Mouse (Mus musculus) forebrain, embryonic 10.5 days (tissue): ENCODE data around the gene Prkg1. TPM values are rescaled to one million over a fixed set of nuclear protein-coding genes. Genes with fewer than 3 reads are reported as not detected.
A peak's percentile ranks its signal among the peaks of the same experiment; 100 is the strongest.

Experiments used
- DNase-seq: peaks from one replicate; pipeline ENCODE4 v3.0.0-alpha.2; 2017; ENCODE audit warnings: low spot score; ENCODE audit errors: extremely low spot score
- H3K27ac ChIP-seq: fragments of 300-500 bp; sonication (generic); 2 replicates; pipeline ENCODE4 v1.5.1; 2016; ENCODE audit warnings: mild to moderate bottlenecking
- H3K27me3 ChIP-seq: fragments of 300-500 bp; sonication (generic); 2 replicates; pipeline ENCODE4 v1.6.1; 2016; ENCODE audit warnings: mild to moderate bottlenecking; ENCODE audit not compliant: poor library complexity, severe bottlenecking
- H3K36me3 ChIP-seq: fragments of 300-500 bp; sonication (generic); replicated peaks from 2 replicates; pipeline ENCODE4 v1.6.1; 2016; ENCODE audit warnings: mild to moderate bottlenecking, moderate library complexity
- H3K4me1 ChIP-seq: fragments of 300-500 bp; sonication (generic); 2 replicates; pipeline ENCODE4 v1.6.1; 2016
- H3K4me3 ChIP-seq: fragments of 300-500 bp; sonication (generic); 2 replicates; pipeline ENCODE4 v1.5.1; 2016; ENCODE audit warnings: mild to moderate bottlenecking, moderate library complexity
- H3K9me3 ChIP-seq: fragments of 300-500 bp; sonication (generic); 2 replicates; pipeline ENCODE4 v1.6.1; 2016; ENCODE audit warnings: mild to moderate bottlenecking, moderate library complexity
- WGBS: fragments of 180-500 bp; shearing (Covaris S2); methylation state at CpG from one replicate; pipeline ENCODE4 v1.1.7; 2016; 5-methylcytosine and 5-hydroxymethylcytosine counted together
- polyA plus RNA-seq: library from polyadenylated mRNA; unstranded; fragments of >200 nt; fragmentation: Nextera tagmentation; extraction: Ambion mirVana; gene quantifications from 2 replicates; pipeline ENCODE4 v1.2.1, GENCODE M21; 2016

Prkg1 gene
- polyA plus RNA-seq, 1 experiment from 2014 or later, result 3.5 TPM

DNA sequence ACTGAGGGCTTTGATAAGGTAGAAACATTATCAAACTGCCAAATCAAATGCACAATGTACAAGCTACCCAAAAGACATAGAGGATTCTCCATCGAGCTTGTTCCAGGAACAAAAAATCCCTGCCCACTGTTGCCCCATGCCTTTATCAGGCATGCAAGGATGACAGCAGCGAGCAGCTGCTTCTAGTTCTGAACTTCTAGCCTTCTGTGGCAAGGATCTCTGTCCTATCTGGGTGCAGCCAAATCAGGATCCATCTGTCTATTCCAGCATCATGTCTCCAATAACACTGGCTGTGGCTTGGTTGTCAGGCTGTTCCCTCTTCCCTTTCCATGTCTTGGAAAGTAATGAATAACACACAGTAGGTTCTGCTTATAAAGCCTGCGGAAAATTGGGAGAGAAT, 640.2 kb downstream of the Prkg1 start:
- Histone ChIP-seq H3K9me3 (no peaks in the 10 kb centered on the region), H3K4me3 (no peak overlapping the region), H3K27me3 (no peaks in the 10 kb centered on the region), H3K36me3 (no peaks in the 10 kb centered on the region), H3K4me1 (no peaks in the 10 kb centered on the region), H3K27ac (no peak overlapping the region)
- WGBS, result 88% methylated on average over 3 of the region's 3 CpGs
- no peak for DNase-seq

DNA sequence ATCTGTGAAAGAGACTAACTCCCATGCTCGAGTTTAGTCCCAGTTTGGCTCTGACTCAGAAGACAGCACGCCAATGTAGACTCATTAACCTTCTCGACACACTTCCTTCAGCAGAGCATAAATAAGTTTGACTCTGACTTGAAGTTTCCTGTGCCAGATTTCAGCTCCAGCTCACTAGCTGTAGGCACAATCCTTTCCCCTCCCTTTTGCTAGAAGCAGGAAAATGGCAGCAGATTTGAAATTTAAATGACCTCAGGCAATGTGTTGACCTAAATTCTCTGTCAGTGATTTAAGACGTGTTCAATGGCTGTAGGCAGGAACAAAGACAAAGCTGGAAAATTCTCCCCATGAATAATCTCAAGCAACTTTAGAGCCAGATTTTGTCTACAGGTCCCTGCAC, 650.1 kb downstream of the Prkg1 start:
- no peaks in the 10 kb centered on the region for H3K36me3 ChIP-seq
- H3K27ac ChIP-seq, result no peak overlapping the region
- WGBS, result 77% methylated on average over 4 of the region's 4 CpGs
- H3K4me1 ChIP-seq, result 0 out of 2 replicates have a peak, but pooled peaks cover 4% of the 10 kb centered on the region
- no peaks in the 10 kb centered on the region for H3K27me3 ChIP-seq
- no peak overlapping the region for H3K4me3 ChIP-seq
- DNase-seq, result no peak
- H3K9me3 ChIP-seq, result no peaks in the 10 kb centered on the region

DNA sequence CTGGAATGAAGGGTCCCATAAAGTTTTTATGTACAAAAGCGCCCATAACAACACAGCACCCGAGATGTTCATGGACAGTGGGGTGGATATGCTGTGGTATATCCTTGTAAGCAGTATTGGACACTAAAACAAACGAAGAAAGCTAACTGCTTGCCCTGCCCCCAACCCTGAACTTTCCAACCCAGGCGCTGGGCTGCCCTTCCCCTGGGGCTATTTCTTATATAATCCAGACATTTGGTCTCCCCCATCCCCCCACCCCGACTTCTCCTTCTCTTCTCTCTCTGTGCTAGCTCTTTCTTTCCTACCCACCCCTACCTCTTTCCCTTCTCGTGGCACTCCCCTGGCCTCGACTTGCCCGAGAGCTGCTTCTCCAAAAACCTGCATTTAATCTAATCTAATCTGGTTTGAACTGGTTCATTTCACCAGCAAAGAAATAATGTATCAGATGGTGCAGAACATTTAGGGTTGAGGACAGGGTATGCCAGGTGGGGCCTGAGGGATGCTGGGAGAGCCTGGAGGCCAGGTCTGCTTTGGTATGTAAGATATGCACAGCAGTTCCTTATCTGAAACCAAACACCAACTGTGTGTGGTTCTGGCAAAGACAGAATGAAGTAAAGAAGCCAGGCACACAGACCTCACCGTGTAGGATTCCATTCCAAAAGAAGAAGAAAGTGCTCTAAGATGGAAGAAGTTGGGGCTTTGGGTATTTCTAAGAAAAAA, 657.8 kb downstream of the Prkg1 start:
- Histone ChIP-seq H3K36me3 (no peaks in the 10 kb centered on the region), H3K9me3 (no peaks in the 10 kb centered on the region), H3K27me3 (no peaks in the 10 kb centered on the region), H3K27ac (peak overlapping the region; percentile 48; the same call in 1 of the 2 replicates), H3K4me1 (peaks cover 22% of the 10 kb centered on the region), H3K4me3 (no peak overlapping the region)
- WGBS, result 29% methylated on average over 9 of the region's 9 CpGs
- DNase-seq, result peak; percentile 18

DNA sequence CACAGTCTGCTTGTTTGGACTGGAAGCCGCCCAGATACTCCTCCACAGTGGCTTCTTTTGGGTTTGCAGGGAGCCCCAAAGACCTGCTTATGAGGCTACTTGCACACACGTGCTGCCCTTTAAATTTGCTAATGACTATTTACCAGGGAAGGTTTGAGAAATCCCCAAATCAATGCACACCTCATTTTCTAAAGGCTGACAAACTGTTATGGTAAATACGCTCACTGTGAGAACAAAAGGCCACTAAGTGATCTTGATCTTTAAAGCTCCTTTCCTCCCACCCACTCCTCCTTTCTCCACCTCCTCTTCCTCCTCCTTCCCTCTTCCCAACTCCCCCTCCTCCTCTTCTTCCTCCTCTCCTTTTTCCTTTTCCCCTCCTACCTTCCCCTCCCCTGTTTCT, 658.8 kb downstream of the Prkg1 start:
- DNase-seq, result no peak
- Histone ChIP-seq H3K9me3 (no peaks in the 10 kb centered on the region), H3K27ac (0 out of 2 replicates have a peak overlapping the region, but pooled peaks have one; percentile 30), H3K36me3 (no peaks in the 10 kb centered on the region), H3K4me1 (peaks cover 22% of the 10 kb centered on the region), H3K27me3 (no peaks in the 10 kb centered on the region), H3K4me3 (no peak overlapping the region)
- 29% methylated on average over 3 of the region's 3 CpGs for WGBS

DNA sequence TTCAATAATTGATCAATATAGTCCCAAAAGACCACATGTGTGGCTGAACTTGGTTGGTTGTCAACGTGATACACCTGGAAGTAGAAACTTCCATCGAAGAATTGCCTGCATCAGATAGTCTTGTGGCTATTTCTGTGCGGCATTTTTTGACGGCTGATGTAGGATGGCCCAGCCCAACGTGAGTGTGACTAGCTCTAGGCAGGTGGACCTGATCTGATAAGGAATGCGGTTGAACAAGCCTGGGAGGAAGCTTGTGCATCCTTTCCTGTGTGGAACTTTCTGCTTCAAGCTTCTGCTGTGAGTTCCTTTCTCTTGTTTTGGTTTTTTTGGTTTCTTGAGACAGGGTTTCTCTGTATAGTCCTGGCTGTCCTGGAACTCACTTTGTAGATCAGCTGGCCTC, 660.1 kb downstream of the Prkg1 start:
- Histone ChIP-seq H3K36me3 (no peaks in the 10 kb centered on the region), H3K4me1 (peaks cover 22% of the 10 kb centered on the region), H3K4me3 (no peak overlapping the region), H3K9me3 (no peaks in the 10 kb centered on the region), H3K27me3 (no peaks in the 10 kb centered on the region), H3K27ac (no peak overlapping the region)
- 82% methylated on average over 6 of the region's 6 CpGs for WGBS
- no peak for DNase-seq

DNA sequence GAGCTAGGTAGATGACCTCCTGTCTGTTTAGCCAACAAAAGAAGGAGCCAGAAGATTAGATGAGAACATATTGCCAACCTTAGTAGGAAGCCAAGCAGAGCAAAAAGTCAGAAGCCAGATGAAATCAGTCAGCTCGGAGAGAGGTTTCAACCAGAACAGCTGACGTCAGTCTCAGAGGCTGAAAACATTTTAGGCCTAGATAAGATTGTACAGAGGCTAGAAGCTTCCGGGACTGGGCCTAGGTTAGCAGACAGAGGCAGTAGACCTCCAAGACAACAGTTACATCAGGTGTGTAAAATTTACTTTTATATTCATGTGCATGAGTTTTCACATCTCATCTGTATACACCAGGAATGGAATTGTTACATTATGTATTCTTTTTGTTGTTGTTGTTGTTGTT, 665.5 kb downstream of the Prkg1 start:
- DNase-seq, result no peak
- H3K27me3 ChIP-seq, result no peaks in the 10 kb centered on the region
- H3K4me1 ChIP-seq, result no peaks in the 10 kb centered on the region
- H3K9me3 ChIP-seq, result no peaks in the 10 kb centered on the region
- no peak overlapping the region for H3K27ac ChIP-seq
- no peak overlapping the region for H3K4me3 ChIP-seq
- 91% methylated on average over 3 of the region's 3 CpGs for WGBS
- no peaks in the 10 kb centered on the region for H3K36me3 ChIP-seq

DNA sequence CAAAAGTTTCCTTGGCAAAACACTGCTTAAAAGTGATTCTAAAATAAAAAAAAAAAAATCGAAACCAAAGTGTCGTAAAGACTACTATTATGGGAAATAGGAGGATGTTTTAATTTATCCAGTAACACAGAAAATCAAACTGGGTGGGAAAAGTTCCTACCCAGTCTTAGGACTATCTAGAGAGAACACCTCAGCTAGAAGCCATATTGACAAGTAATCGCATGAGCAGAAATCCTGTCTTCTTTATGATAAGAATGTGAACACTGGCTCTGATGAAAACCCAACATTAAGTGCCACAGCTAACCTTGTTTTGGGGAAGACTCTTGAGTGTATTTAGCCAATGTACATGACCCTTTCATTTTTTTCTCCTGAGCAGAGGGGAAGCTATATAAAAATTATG, 667.0 kb downstream of the Prkg1 start:
- Histone ChIP-seq H3K27me3 (no peaks in the 10 kb centered on the region), H3K36me3 (no peaks in the 10 kb centered on the region), H3K9me3 (no peaks in the 10 kb centered on the region), H3K4me3 (no peak overlapping the region), H3K4me1 (no peaks in the 10 kb centered on the region), H3K27ac (no peak overlapping the region)
- WGBS, result 66% methylated on average over 3 of the region's 3 CpGs
- DNase-seq, result no peak

DNA sequence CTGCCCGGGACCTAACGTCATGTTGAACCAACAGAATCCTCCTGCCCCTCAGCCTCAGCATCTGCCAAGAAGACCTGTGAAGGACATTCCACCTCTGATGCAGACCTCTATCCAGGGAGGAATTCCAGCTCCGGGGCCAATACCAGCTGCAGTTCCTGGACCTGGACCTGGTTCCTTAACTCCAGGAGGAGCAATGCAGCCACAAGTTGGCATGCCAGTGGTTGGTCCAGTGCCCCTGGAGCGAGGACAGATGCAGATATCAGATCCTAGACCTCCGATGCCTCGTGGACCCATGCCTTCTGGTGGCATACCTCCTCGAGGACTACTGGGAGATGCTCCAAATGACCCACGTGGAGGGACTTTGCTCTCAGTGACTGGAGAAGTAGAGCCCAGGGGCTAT, 681.1 kb downstream of the Prkg1 start:
- H3K36me3 ChIP-seq, result peaks cover 55% of the 10 kb centered on the region
- H3K4me3 ChIP-seq, result peak overlapping the region; percentile 70
- H3K27ac ChIP-seq, result peak overlapping the region; percentile 92
- WGBS, result 95% methylated on average over 8 of the region's 8 CpGs
- peaks cover 20% of the 10 kb centered on the region for H3K4me1 ChIP-seq
- no peak for DNase-seq
- H3K9me3 ChIP-seq, result peaks cover 15% of the 10 kb centered on the region
- no peaks in the 10 kb centered on the region for H3K27me3 ChIP-seq

DNA sequence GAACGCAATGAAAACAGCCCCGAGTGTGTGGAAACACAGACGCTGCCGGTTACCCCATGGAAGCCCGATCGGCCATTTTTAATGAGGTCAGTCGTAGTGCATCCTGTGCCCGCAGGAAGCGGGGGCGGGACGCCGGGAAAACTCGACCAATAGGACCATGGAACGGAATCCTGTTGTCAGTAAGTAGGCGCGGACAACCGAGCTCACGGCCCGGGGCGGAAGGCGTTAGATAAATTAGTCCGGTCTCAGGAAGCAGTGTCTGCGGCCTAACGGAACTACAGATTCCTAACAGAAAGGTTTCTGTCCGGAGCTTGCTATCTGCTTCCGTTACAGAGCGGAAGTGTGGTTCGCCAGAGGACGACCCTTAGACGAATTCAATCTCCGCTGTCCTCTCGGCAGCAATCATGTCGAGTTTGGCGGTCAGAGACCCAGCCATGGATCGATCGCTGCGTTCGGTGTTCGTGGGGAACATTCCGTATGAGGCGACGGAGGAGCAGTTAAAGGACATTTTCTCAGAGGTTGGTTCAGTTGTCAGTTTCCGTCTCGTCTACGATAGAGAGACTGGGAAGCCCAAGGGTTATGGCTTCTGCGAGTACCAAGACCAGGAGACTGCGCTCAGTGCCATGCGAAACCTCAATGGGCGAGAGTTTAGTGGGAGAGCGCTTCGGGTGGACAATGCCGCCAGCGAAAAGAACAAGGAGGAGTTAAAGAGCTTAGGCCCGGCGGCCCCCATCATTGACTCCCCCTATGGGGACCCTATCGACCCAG, 682.0 kb downstream of the Prkg1 start, which contains the start of gene Cstf2t:
Gene Cstf2t (plus strand): TSS at position 176 of the 768 bp plus-strand sequence.
- Histone ChIP-seq H3K27ac (peak within 1 kb of the TSS; percentile 92), H3K27me3 (no peaks in the 10 kb centered on the region), H3K36me3 (peaks cover 46% of the 10 kb centered on the region), H3K9me3 (peaks cover 15% of the 10 kb centered on the region), H3K4me3 (peak within 1 kb of the TSS; percentile 70), H3K4me1 (peaks cover 20% of the 10 kb centered on the region)
- peak; percentile 97 for DNase-seq
- 3% methylated on average over 56 of the region's 56 CpGs for WGBS

DNA sequence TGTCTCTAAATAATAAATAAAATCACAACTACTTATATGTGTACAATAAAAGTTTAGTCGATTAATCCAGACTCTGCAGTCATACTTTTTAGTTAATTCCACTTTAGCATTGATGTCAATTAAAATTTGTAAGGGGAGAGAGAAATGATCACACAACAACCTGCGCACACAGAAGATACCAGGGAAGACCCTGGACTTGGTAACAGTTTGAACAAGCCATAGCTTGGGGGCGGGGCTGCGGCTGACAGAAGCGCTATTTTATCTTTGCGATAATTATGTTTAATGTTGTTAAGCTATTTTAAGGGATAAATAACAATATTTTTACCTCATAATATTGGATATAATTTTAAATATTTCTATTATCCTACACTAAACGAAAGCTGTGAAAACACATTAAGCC, 682.6 kb downstream of the Prkg1 start:
- H3K9me3 ChIP-seq, result peaks cover 15% of the 10 kb centered on the region
- no peaks in the 10 kb centered on the region for H3K27me3 ChIP-seq
- H3K4me3 ChIP-seq, result peak overlapping the region; percentile 70
- H3K4me1 ChIP-seq, result peaks cover 20% of the 10 kb centered on the region
- WGBS, result 21% methylated on average over 7 of the region's 7 CpGs
- no peak for DNase-seq
- peaks cover 39% of the 10 kb centered on the region for H3K36me3 ChIP-seq
- peak overlapping the region; percentile 92 for H3K27ac ChIP-seq

DNA sequence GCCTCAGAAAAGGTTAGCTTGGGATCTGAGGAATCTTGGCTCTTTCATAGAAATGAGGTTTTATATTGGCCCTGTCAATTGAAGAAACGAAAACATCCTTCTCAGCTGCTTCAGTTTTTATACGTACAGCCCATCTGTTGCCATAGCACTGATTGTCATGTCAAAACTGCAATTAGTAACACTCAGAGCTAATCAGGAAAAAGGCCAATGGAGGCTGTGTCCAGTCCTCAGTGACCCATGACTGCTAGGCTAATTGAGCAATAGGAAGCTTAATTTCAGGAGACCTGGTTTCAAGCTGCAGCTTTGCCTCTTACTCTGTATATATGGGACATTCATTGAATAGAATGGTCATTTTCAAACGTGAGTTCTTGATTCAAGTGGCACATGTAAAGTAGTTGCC, 686.6 kb downstream of the Prkg1 start:
- Histone ChIP-seq H3K27ac (no peak overlapping the region), H3K9me3 (no peaks in the 10 kb centered on the region), H3K36me3 (no peaks in the 10 kb centered on the region), H3K4me1 (peaks cover 22% of the 10 kb centered on the region), H3K27me3 (no peaks in the 10 kb centered on the region), H3K4me3 (no peak overlapping the region)
- DNase-seq, result no peak
- WGBS, result 69% methylated on average over 3 of the region's 3 CpGs

DNA sequence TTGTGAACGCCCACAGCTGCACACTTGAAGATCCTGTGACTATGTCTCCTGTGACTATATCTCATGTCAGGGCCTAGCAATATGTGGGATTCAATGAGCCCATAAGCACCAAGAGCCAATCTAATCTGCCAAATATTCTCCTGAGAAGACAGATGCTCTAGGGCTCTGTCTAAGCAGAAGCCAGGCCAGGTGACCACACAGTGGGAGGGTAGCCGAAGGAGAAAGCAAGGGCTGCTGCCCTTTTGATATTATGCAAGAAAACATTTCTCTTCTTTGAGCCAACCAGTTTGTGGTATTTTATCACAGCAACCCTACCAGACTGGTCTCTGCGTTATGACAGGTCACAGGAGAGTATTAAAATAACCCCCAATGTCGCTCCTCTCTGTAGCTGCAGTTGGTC, 688.7 kb downstream of the Prkg1 start:
- 78% methylated on average over 4 of the region's 4 CpGs for WGBS
- Histone ChIP-seq H3K27me3 (no peaks in the 10 kb centered on the region), H3K4me1 (peaks cover 17% of the 10 kb centered on the region), H3K4me3 (no peak overlapping the region), H3K27ac (no peak overlapping the region), H3K9me3 (no peaks in the 10 kb centered on the region), H3K36me3 (no peaks in the 10 kb centered on the region)
- no peak for DNase-seq

DNA sequence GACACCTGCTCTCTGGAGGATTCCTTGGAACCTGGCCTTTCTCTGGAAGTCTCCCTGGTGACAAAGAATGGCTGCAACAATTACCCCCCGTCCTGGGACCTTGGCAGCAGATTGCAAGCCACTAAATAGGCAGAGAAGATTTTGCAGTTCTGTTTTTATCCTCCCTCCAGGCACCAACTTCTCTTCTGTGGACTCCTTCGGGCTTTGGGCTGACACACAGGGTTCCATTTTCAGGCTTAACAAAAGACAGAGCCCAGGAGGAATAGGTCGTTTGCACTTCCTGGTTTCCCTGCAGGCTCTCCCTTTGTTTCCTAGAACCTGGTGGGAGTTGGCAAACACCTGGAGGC, 690.1 kb downstream of the Prkg1 start:
- WGBS, result 7% methylated on average over 3 of the region's 3 CpGs
- DNase-seq, result peak; percentile 23
- H3K4me3 ChIP-seq, result peak overlapping the region; percentile 33

More for the DNA sequence above, 690.1 kb downstream of the Prkg1 start:
- Histone ChIP-seq H3K9me3 (no peaks in the 10 kb centered on the region), H3K4me1 (peaks cover 17% of the 10 kb centered on the region), H3K27me3 (no peaks in the 10 kb centered on the region), H3K27ac (peak overlapping the region; percentile 79), H3K36me3 (no peaks in the 10 kb centered on the region)
